Mouse (Mus musculus): ENCODE measurements around the gene Colca2.

Gene Colca2

GRCm38 (mm10) chr9:51315402-51316063 lies 37.2 kb upstream of the Colca2 start:
- TF ChIP-seq POU5F1 (IDR thresholded peaks at IDR 0.05; ENCODE audit: borderline replicate concordance, low read length) (no peak), NANOG (IDR thresholded peaks at IDR 0.05; ENCODE audit: borderline replicate concordance, low read length) (no peak), CTCF (conservative IDR thresholded peaks at IDR 0.05; ENCODE audit: low read length) (no peak)
- no peaks in the 10 kb centered on the region; the same call in 1 of the 2 replicates for H3K27me3 ChIP-seq (ENCODE audit: insufficient read depth, low read length)
- no peaks in the 10 kb centered on the region for H3K4me1 ChIP-seq (replicated peaks; ENCODE audit: low read depth, low read length)
- no peaks in the 10 kb centered on the region for H3K9me3 ChIP-seq (ENCODE audit: low read length)
- H3K36me3 ChIP-seq (ENCODE audit: insufficient read depth, low read length): no peaks in the 10 kb centered on the region
- no peak overlapping the region for H3K4me3 ChIP-seq (replicated peaks; ENCODE audit: low read length)

GRCm38 (mm10) chr9:51312554-51313317 lies 34.4 kb upstream of the Colca2 start:
- no peaks in the 10 kb centered on the region for H3K4me1 ChIP-seq (replicated peaks; ENCODE audit: low read depth, low read length)
- TF ChIP-seq NANOG (IDR thresholded peaks at IDR 0.05; ENCODE audit: borderline replicate concordance, low read length) (no peak), CTCF (conservative IDR thresholded peaks at IDR 0.05; ENCODE audit: low read length) (no peak), POU5F1 (IDR thresholded peaks at IDR 0.05; ENCODE audit: borderline replicate concordance, low read length) (no peak)
- no peak overlapping the region for H3K4me3 ChIP-seq (replicated peaks; ENCODE audit: low read length)
- H3K27me3 ChIP-seq (ENCODE audit: insufficient read depth, low read length): no peaks in the 10 kb centered on the region; the same call in 1 of the 2 replicates
- no peaks in the 10 kb centered on the region for H3K36me3 ChIP-seq (ENCODE audit: insufficient read depth, low read length)
- H3K9me3 ChIP-seq (ENCODE audit: low read length): no peaks in the 10 kb centered on the region

GRCm38 (mm10) chr9:51310515-51310914 lies 32.1 kb upstream of the Colca2 start:
- no peak for TF ChIP-seq POU5F1 (IDR thresholded peaks at IDR 0.05; ENCODE audit: borderline replicate concordance, low read length)
- TF ChIP-seq NANOG (IDR thresholded peaks at IDR 0.05; ENCODE audit: borderline replicate concordance, low read length): no peak
- TF ChIP-seq CTCF (conservative IDR thresholded peaks at IDR 0.05; ENCODE audit: low read length): no peak

GRCm38 (mm10) chr9:51306351-51306750 lies 28.0 kb upstream of the Colca2 start:
- H3K9me3 ChIP-seq (ENCODE audit: low read length): no peaks in the 10 kb centered on the region
- no peaks in the 10 kb centered on the region for H3K36me3 ChIP-seq (ENCODE audit: insufficient read depth, low read length)
- no peaks in the 10 kb centered on the region for H3K27me3 ChIP-seq (ENCODE audit: insufficient read depth, low read length)
- TF ChIP-seq CTCF (conservative IDR thresholded peaks at IDR 0.05; ENCODE audit: low read length) (no peak), POU5F1 (IDR thresholded peaks at IDR 0.05; ENCODE audit: borderline replicate concordance, low read length) (no peak), NANOG (IDR thresholded peaks at IDR 0.05; ENCODE audit: borderline replicate concordance, low read length) (no peak)
- peaks cover 6% of the 10 kb centered on the region; the same call in 1 of the 2 replicates for H3K4me1 ChIP-seq (replicated peaks; ENCODE audit: low read depth, low read length)
- H3K4me3 ChIP-seq (replicated peaks; ENCODE audit: low read length): no peak overlapping the region

More at GRCm38 (mm10) chr9:51310515-51310914, 32.1 kb upstream of the Colca2 start:
- no peaks in the 10 kb centered on the region for H3K36me3 ChIP-seq (ENCODE audit: insufficient read depth, low read length)
- H3K4me3 ChIP-seq (replicated peaks; ENCODE audit: low read length): no peak overlapping the region
- H3K27me3 ChIP-seq (ENCODE audit: insufficient read depth, low read length): no peaks in the 10 kb centered on the region; the same call in 1 of the 2 replicates
- 0 out of 2 replicates have a peak, but pooled peaks cover 2% of the 10 kb centered on the region for H3K4me1 ChIP-seq (replicated peaks; ENCODE audit: low read depth, low read length)
- no peaks in the 10 kb centered on the region for H3K9me3 ChIP-seq (ENCODE audit: low read length)

- Histone ChIP-seq H3K4me1 (replicated peaks; ENCODE audit: low read depth, low read length) (peaks cover 6% of the 10 kb centered on the region; the same call in 1 of the 2 replicates), H3K4me3 (replicated peaks; ENCODE audit: low read length) (no peak overlapping the region), H3K9me3 (ENCODE audit: low read length) (no peaks in the 10 kb centered on the region), H3K36me3 (ENCODE audit: insufficient read depth, low read length) (no peaks in the 10 kb centered on the region), H3K27me3 (ENCODE audit: insufficient read depth, low read length) (no peaks in the 10 kb centered on the region)
- no peak for TF ChIP-seq NANOG (IDR thresholded peaks at IDR 0.05; ENCODE audit: borderline replicate concordance, low read length)
- TF ChIP-seq CTCF (conservative IDR thresholded peaks at IDR 0.05; ENCODE audit: low read length): no peak
- TF ChIP-seq POU5F1 (IDR thresholded peaks at IDR 0.05; ENCODE audit: borderline replicate concordance, low read length): no peak
These were observed 26.8 kb upstream of the Colca2 start for GRCm38 (mm10) chr9:51305146-51305545.

- no peak overlapping the region for H3K4me3 ChIP-seq (replicated peaks; ENCODE audit: low read length)
- TF ChIP-seq POU5F1 (IDR thresholded peaks at IDR 0.05; ENCODE audit: borderline replicate concordance, low read length) (no peak), NANOG (IDR thresholded peaks at IDR 0.05; ENCODE audit: borderline replicate concordance, low read length) (no peak), CTCF (conservative IDR thresholded peaks at IDR 0.05; ENCODE audit: low read length) (no peak)
- no peaks in the 10 kb centered on the region for H3K36me3 ChIP-seq (ENCODE audit: insufficient read depth, low read length)
- H3K4me1 ChIP-seq (replicated peaks; ENCODE audit: low read depth, low read length): peaks cover 6% of the 10 kb centered on the region; the same call in 1 of the 2 replicates
- no peaks in the 10 kb centered on the region for H3K27me3 ChIP-seq (ENCODE audit: insufficient read depth, low read length)
- H3K9me3 ChIP-seq (ENCODE audit: low read length): no peaks in the 10 kb centered on the region
These were observed 25.6 kb upstream of the Colca2 start for GRCm38 (mm10) chr9:51303980-51304379.

GRCm38 (mm10) chr9:51293541-51293940 lies 15.2 kb upstream of the Colca2 start:
- peaks cover 7% of the 10 kb centered on the region for H3K27me3 ChIP-seq (ENCODE audit: insufficient read depth, low read length)
- no peaks in the 10 kb centered on the region for H3K4me1 ChIP-seq (replicated peaks; ENCODE audit: low read depth, low read length)
- TF ChIP-seq POU5F1 (IDR thresholded peaks at IDR 0.05; ENCODE audit: borderline replicate concordance, low read length): no peak
- no peak for TF ChIP-seq NANOG (IDR thresholded peaks at IDR 0.05; ENCODE audit: borderline replicate concordance, low read length)
- no peak for TF ChIP-seq CTCF (conservative IDR thresholded peaks at IDR 0.05; ENCODE audit: low read length)
- no peaks in the 10 kb centered on the region for H3K36me3 ChIP-seq (ENCODE audit: insufficient read depth, low read length)
- H3K4me3 ChIP-seq (replicated peaks; ENCODE audit: low read length): no peak overlapping the region
- H3K9me3 ChIP-seq (ENCODE audit: low read length): no peaks in the 10 kb centered on the region

GRCm38 (mm10) chr9:51292674-51293073 lies 14.3 kb upstream of the Colca2 start:
- H3K27me3 ChIP-seq (ENCODE audit: insufficient read depth, low read length): peaks cover 7% of the 10 kb centered on the region
- H3K9me3 ChIP-seq (ENCODE audit: low read length): no peaks in the 10 kb centered on the region
- no peaks in the 10 kb centered on the region for H3K36me3 ChIP-seq (ENCODE audit: insufficient read depth, low read length)
- no peak for TF ChIP-seq POU5F1 (IDR thresholded peaks at IDR 0.05; ENCODE audit: borderline replicate concordance, low read length)
- peak; percentile 73 for TF ChIP-seq CTCF (conservative IDR thresholded peaks at IDR 0.05; ENCODE audit: low read length)
- TF ChIP-seq NANOG (IDR thresholded peaks at IDR 0.05; ENCODE audit: borderline replicate concordance, low read length): no peak
- no peak overlapping the region for H3K4me3 ChIP-seq (replicated peaks; ENCODE audit: low read length)
- no peaks in the 10 kb centered on the region for H3K4me1 ChIP-seq (replicated peaks; ENCODE audit: low read depth, low read length)
